Comparison of ENCODE assay signal across 8 mouse cellular contexts in the genomic region with DNA sequence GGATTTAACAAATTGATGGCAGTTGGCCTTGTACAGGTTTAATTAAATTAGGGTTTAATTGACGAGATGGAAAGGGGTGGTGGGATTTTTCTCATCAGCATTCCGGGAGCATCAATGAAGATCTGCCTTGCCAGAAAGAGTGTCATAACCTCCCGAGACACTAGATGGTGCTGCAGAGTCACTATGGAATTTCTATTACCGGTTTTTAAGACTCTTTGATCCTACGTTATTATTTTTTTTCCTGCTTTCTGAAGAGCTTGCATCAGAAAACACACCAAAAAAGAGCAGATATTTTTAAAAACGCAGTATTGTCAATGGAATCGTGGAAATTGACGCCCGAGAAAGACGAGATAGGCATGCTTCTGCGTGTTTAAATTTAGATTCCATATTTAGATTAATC.
DNase-seq lines count a peak whose midpoint lies in the region; ATAC-seq and TF ChIP-seq lines count a peak whose summit lies in the region.

No protein-coding gene starts in this region.

- H3K27ac ChIP-seq in forebrain, embryonic 14.5 days (ENCODE audit: low read depth, low read length), result no peak overlapping the region
- H3K27ac ChIP-seq in intestine, postnatal 0 days (ENCODE audit: low read depth, low read length), result no peak overlapping the region
- peak overlapping the region; percentile 58 for H3K27ac ChIP-seq in midbrain, embryonic 15.5 days

- ATAC-seq in forebrain, embryonic 14.5 days, result no peak
- no peak for ATAC-seq in intestine, postnatal 0 days
- ATAC-seq in midbrain, embryonic 15.5 days (replicated peaks), result no peak

- H3K9me3 ChIP-seq in forebrain, embryonic 14.5 days (replicated peaks; ENCODE audit: control insufficient read depth, low read length), result no peaks in the 10 kb centered on the region
- H3K9me3 ChIP-seq in intestine, postnatal 0 days (ENCODE audit: control insufficient read depth), result no peaks in the 10 kb centered on the region
- no peaks in the 10 kb centered on the region for H3K9me3 ChIP-seq in midbrain, embryonic 15.5 days

- peak; percentile 35 for DNase-seq in ovary, postnatal 10 days (ENCODE audit: low spot score)
- no peak for DNase-seq in ovary, adult 18-20 months (ENCODE audit: low spot score)
- peak; percentile 92 for DNase-seq in brain, embryonic 14.5 days (ENCODE audit: low read depth)
- peak; percentile 92 for DNase-seq in forebrain, embryonic 14.5 days (ENCODE audit: low spot score)
- peak; percentile 82 to 86 for DNase-seq in left cerebral cortex, postnatal 25 days (ENCODE audit: low spot score in 2 of 2)
- DNase-seq in thymus, postnatal 14 days, result peak; percentile 48

- intact Hi-C loops in left cerebral cortex, postnatal 25 days (cut with DNase I), result loop anchor here (2.0 to 10.0 kb wide), 3 partner anchors 408 to 1575 kb away; no protein-coding TSS in a partner anchor

- peaks cover 9% of the 10 kb centered on the region; the same call in 1 of the 2 replicates for H3K4me1 ChIP-seq in forebrain, embryonic 14.5 days (ENCODE audit: control insufficient read depth, insufficient read depth, low read length)
- H3K4me1 ChIP-seq in intestine, postnatal 0 days (replicated peaks; ENCODE audit: control insufficient read depth, insufficient read depth, low read length), result no peaks in the 10 kb centered on the region
- peaks cover 37% of the 10 kb centered on the region for H3K4me1 ChIP-seq in midbrain, embryonic 15.5 days

- TF ChIP-seq POLR2A in brain, embryonic 14.5 days (IDR thresholded peaks at IDR 0.05; ENCODE audit: borderline replicate concordance, extremely low read depth, insufficient read depth, insufficient read length, poor library complexity, severe bottlenecking), result no peak

- WGBS in forebrain, embryonic 14.5 days, result 15% methylated on average over 11 of the region's 11 CpGs
- 9% methylated on average over 11 of the region's 11 CpGs for WGBS in intestine, postnatal 0 days
- WGBS in midbrain, embryonic 15.5 days, result 8% methylated on average over 11 of the region's 11 CpGs

- H3K9ac ChIP-seq in forebrain, embryonic 14.5 days (ENCODE audit: low read length), result no peak overlapping the region
- no peak overlapping the region for H3K9ac ChIP-seq in intestine, postnatal 0 days (ENCODE audit: low read depth, low read length)
- no peak overlapping the region for H3K9ac ChIP-seq in midbrain, embryonic 15.5 days

- peak; percentile 69; the same call in 1 of the 2 replicates for TF ChIP-seq CTCF in brain, embryonic 14.5 days (IDR thresholded peaks at IDR 0.05; ENCODE audit: borderline replicate concordance, extremely low read depth, insufficient read depth, insufficient read length)
- peak; percentile 79 for TF ChIP-seq CTCF in intestine, postnatal 0 days (IDR thresholded peaks at IDR 0.05; ENCODE audit: low read depth)

- H3K4me2 ChIP-seq in forebrain, embryonic 14.5 days (ENCODE audit: low read length), result no peak overlapping the region
- H3K4me2 ChIP-seq in intestine, postnatal 0 days (replicated peaks; ENCODE audit: low read depth), result no peak overlapping the region
- H3K4me2 ChIP-seq in midbrain, embryonic 15.5 days, result peak overlapping the region; percentile 44

- no peak overlapping the region for H3K4me3 ChIP-seq in forebrain, embryonic 14.5 days (ENCODE audit: low read depth, low read length)
- no peak overlapping the region for H3K4me3 ChIP-seq in intestine, postnatal 0 days (ENCODE audit: low read depth, low read length)
- H3K4me3 ChIP-seq in midbrain, embryonic 15.5 days, result peak overlapping the region; percentile 13; the same call in 1 of the 2 replicates

- no peaks in the 10 kb centered on the region for H3K27me3 ChIP-seq in forebrain, embryonic 14.5 days (replicated peaks; ENCODE audit: control insufficient read depth, insufficient read depth, low read length)
- peaks cover 6% of the 10 kb centered on the region; the same call in 1 of the 2 replicates for H3K27me3 ChIP-seq in intestine, postnatal 0 days (replicated peaks; ENCODE audit: control insufficient read depth, insufficient read depth, low read length)
- H3K27me3 ChIP-seq in midbrain, embryonic 15.5 days (replicated peaks), result no peaks in the 10 kb centered on the region

- no peaks in the 10 kb centered on the region for H3K36me3 ChIP-seq in forebrain, embryonic 14.5 days (ENCODE audit: control insufficient read depth, insufficient read depth, low read length)
- H3K36me3 ChIP-seq in intestine, postnatal 0 days (ENCODE audit: control insufficient read depth, insufficient read depth), result no peaks in the 10 kb centered on the region
- no peaks in the 10 kb centered on the region for H3K36me3 ChIP-seq in midbrain, embryonic 15.5 days (replicated peaks)
